Mouse (Mus musculus) liver, embryonic 14.5 days (tissue): Measurements from ENCODE around the gene Cfap45. TPM values are rescaled to one million over a fixed set of nuclear protein-coding genes. Genes with fewer than 3 reads are reported as not detected.

ENCODE experiments used
- ATAC-seq: fragments of 200-750 bp; cut with Nextera tagmentation; 2 replicates; pipeline ENCODE4 v1.8.0; 2017; ENCODE audit warnings: moderate number of reproducible peaks, mild to moderate bottlenecking, moderate library complexity; ENCODE audit not compliant: insufficient read depth
- DNase-seq, 3 experiments: peaks; one replicate each; pipeline ENCODE4 v3.0.0-alpha.2; 2012 to 2013; ENCODE audit warnings: low read depth in 3 of 3, low spot score in 3 of 3
- H3K27ac ChIP-seq: fragments of 300-500 bp; sonication (generic); 2 replicates; pipeline ENCODE4 v1.5.1; 2014; ENCODE audit warnings: moderate library complexity, mild to moderate bottlenecking, control low read depth, inconsistent platforms
- H3K27me3 ChIP-seq: fragments of 300-500 bp; sonication (generic); 2 replicates; pipeline ENCODE4 v1.6.1; 2014; ENCODE audit warnings: mild to moderate bottlenecking, low read length, moderate library complexity; ENCODE audit not compliant: control insufficient read depth, insufficient read depth
- H3K36me3 ChIP-seq: fragments of 300-500 bp; sonication (generic); replicated peaks from 2 replicates; pipeline ENCODE4 v1.6.1; 2014; ENCODE audit warnings: low read depth; ENCODE audit not compliant: control insufficient read depth, insufficient read depth
- H3K4me1 ChIP-seq, 2 experiments: fragments of 200-500 bp in 1 of 2; fragments of 300-500 bp in 1 of 2; sonication (generic) in 1 of 2; replicated peaks; 2 replicates each; pipeline ENCODE4 v1.6.1; 2012 to 2014; ENCODE audit warnings: antibody characterized with exemption in 1 of 2, inconsistent platforms in 1 of 2, low read length in 1 of 2; ENCODE audit not compliant: control insufficient read depth in 2 of 2, insufficient read depth in 2 of 2
- H3K4me2 ChIP-seq: fragments of 300-500 bp; sonication (generic); 2 replicates; pipeline ENCODE4 v1.6.1; 2014; ENCODE audit warnings: low read depth, mild to moderate bottlenecking, control low read depth, moderate library complexity
- H3K4me3 ChIP-seq, 2 experiments: fragments of 200-500 bp in 1 of 2; fragments of 300-500 bp in 1 of 2; sonication (generic) in 1 of 2; 2 replicates each; pipeline ENCODE4 v1.5.1; 2012 to 2014; ENCODE audit warnings: low read depth in 2 of 2, low read length in 2 of 2, mild to moderate bottlenecking in 2 of 2, control low read depth in 1 of 2, inconsistent platforms in 1 of 2, moderate library complexity in 1 of 2; ENCODE audit not compliant: insufficient read depth in 1 of 2
- H3K9ac ChIP-seq: fragments of 300-500 bp; sonication (generic); replicated peaks from 2 replicates; pipeline ENCODE4 v1.6.1; 2014; ENCODE audit warnings: mild to moderate bottlenecking, control low read depth, moderate library complexity
- H3K9me3 ChIP-seq: fragments of 300-500 bp; sonication (generic); 2 replicates; pipeline ENCODE4 v1.6.1; 2016; ENCODE audit warnings: low read length, mixed read lengths; ENCODE audit not compliant: control insufficient read depth
- CTCF ChIP-seq: IDR thresholded peaks from 2 replicates; pipeline ENCODE4 v1.5.1; 2016; ENCODE audit warnings: antibody characterized with exemption, low read depth, control low read depth
- EP300 ChIP-seq: IDR thresholded peaks from 2 replicates; pipeline ENCODE4 v1.6.1; 2016; ENCODE audit warnings: antibody characterized with exemption, low read depth
- WGBS: fragments of 180-500 bp; shearing (Covaris S2); extraction: QIAGEN DNeasy Blood & Tissue Kit; methylation state at CpG from one replicate; pipeline ENCODE4 v1.1.7; 2014; ENCODE audit not compliant: insufficient replicate concordance; 5-methylcytosine and 5-hydroxymethylcytosine counted together
- polyA plus RNA-seq, 2 experiments: library from polyadenylated mRNA; depleted of rRNA in 1 of 2; stranded (reverse) in 1 of 2; unstranded in 1 of 2; fragments of >200 nt; fragmentation: Nextera tagmentation in 1 of 2; extraction: Ambion mirVana in 1 of 2; gene quantifications; 2 replicates each; pipeline versions ENCODE4 v1.2.1 to v1.2.3; 2012 to 2014

The Cfap45 gene
- polyA plus RNA-seq, 2 experiments: 0.22 to 0.28 TPM

DNA sequence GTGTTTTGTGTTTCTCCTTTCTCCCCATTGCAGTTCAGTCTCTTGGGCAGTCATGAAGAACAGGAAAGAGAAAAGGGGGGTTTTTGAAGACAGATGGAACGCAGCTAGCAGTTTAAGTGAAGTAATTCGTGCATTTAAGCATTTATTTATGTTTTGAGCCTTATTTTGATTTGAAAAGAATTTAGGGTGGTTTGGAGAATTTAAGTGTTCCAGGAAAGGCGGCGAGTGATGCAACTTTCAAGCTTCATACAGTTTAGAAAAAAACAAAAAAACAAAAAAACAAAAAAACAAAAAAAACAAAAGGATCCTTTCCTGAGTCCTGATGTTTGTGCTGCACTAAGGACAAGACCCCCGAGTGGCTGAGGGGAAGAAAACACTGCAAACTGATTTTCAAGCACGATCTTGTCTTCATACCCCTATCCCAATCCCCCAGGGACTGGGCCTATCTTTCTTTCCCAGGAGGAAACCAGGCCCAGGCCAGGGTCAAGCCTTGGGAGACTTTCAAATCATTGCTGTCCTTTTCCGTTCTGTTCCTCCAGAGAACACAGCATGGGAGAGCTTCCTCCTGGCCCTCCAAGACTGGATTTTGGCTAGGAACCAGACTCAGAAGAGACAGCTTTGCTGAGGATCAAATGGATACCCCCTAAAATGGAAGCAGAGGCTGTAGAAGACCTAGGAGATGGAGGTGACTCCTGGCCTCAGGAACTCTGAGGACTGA is 5.9 kb upstream of the Cfap45 start:
- WGBS: 34% methylated on average over 7 of the region's 7 CpGs
- Histone ChIP-seq H3K27ac (no peak overlapping the region; the same call in 1 of the 2 replicates), H3K4me1 (peaks cover 0 to 35% of the 10 kb centered on the region in 2 experiments; a peak in 2 of 4 replicates), H3K9ac (no peak overlapping the region), H3K27me3 (no peaks in the 10 kb centered on the region), H3K4me2 (no peak overlapping the region), H3K9me3 (no peaks in the 10 kb centered on the region), H3K36me3 (no peaks in the 10 kb centered on the region), H3K4me3 (no peak overlapping the region)
- ATAC-seq (no peak), DNase-seq (no peak)
- TF ChIP-seq EP300: no peak
- no peak for TF ChIP-seq CTCF

DNA sequence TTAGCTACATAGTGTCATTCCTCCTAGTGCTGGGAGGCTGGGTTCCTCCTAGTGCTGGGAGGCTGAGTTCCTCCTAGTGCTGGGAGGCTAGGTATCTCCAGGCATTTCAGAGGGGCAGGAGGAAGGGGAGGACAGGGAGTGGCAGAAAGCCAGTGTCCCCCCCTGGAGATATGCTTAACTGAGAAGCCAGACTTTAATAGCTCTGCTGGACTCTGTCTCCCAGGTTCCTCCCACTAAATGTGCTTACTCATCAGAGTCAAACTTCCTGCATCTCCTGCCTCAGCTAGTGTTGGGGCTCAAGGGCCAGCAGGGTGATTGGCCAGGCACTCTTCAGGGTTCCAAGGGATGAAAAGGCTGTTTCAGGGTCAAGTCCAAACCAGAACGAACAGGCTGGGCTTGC is 5.2 kb upstream of the Cfap45 start:
- H3K4me3 ChIP-seq: no peak overlapping the region
- H3K4me1 ChIP-seq: peaks cover 0 to 31% of the 10 kb centered on the region in 2 experiments; a peak in 2 of 4 replicates
- ATAC-seq: no peak
- TF ChIP-seq CTCF: no peak
- no peak for TF ChIP-seq EP300
- no peaks in the 10 kb centered on the region for H3K27me3 ChIP-seq
- H3K9me3 ChIP-seq: no peaks in the 10 kb centered on the region
- WGBS: 21% methylated on average over 1 of the region's 1 CpGs
- H3K36me3 ChIP-seq: no peaks in the 10 kb centered on the region
- no peak for DNase-seq
- H3K9ac ChIP-seq: no peak overlapping the region
- H3K4me2 ChIP-seq: no peak overlapping the region
- no peak overlapping the region for H3K27ac ChIP-seq

DNA sequence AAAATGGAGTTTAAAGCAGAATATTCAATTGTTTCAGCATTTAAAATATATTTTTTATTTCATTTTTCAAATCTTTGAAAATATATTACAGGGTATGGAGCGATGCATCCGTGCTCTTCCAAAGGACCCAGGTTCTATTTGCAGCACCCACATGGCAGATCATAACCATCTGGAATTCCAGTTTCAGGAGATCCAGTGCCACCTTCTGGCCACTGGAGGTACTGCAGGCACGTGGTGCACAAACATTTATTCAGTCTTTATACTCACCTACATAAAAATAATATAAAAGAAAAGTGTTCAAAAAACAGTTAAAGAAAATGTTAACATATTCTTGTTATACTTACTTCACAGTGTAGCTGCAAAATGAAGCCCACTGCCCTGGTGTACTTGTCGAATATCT is 2.6 kb upstream of the Cfap45 start:
- Histone ChIP-seq H3K27ac (no peak overlapping the region), H3K4me1 (peaks cover 0 to 29% of the 10 kb centered on the region in 2 experiments; a peak in 2 of 4 replicates), H3K27me3 (no peaks in the 10 kb centered on the region), H3K4me3 (no peak overlapping the region), H3K9ac (no peak overlapping the region), H3K4me2 (no peak overlapping the region), H3K9me3 (no peaks in the 10 kb centered on the region), H3K36me3 (no peaks in the 10 kb centered on the region)
- TF ChIP-seq EP300 (no peak), CTCF (peak; percentile 77)
- no peak for ATAC-seq
- 60% methylated on average over 4 of the region's 4 CpGs for WGBS
- no peak for DNase-seq

DNA sequence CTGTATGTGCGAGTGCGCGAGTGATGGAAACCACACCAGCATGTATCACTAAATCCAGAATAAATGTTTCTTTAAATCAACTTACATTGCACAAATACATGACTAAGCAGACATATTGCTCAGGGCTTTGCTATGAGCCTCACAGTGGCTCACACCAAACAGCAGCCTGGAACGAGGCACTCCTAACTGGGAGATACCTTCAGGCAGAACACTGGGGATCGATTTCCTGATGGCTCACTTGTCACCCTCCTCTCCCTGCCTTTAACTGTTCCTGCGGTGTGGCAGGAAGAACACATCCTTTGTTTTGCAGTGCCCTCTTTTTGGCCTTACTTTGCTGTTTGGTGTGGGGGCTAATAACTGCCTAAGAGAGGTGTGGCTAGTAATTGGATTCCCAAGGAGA is 957 bp upstream of the Cfap45 start:
- H3K9ac ChIP-seq: no peak overlapping the region
- H3K9me3 ChIP-seq: no peaks in the 10 kb centered on the region
- H3K27me3 ChIP-seq: no peaks in the 10 kb centered on the region
- H3K4me1 ChIP-seq: peaks cover 0 to 14% of the 10 kb centered on the region in 2 experiments; a peak in 2 of 4 replicates
- no peak overlapping the region for H3K27ac ChIP-seq
- H3K36me3 ChIP-seq: no peaks in the 10 kb centered on the region
- H3K4me3 ChIP-seq: no peak overlapping the region
- 54% methylated on average over 6 of the region's 6 CpGs for WGBS
- TF ChIP-seq EP300 (no peak), CTCF (no peak)
- DNase-seq: no peak
- ATAC-seq: no peak
- H3K4me2 ChIP-seq: no peak overlapping the region

DNA sequence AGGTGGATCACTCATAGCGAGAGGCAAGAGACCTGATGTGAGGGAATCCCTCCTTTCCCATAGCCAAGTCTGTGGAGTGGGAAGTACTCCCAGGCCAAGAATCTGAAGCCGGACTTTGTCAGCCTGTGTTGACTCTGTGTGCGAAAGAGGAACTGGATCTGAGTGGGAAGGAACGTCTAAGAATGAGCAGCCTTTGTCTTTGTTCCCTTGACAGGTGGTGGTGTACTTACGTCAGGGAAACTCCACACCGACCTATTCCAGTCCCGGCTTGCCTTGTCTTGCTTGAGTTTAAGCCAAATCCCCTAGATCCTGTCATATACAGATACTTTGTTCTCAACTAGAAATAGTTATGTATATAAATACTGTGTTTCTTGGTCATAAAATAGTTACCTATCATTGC is 1.9 kb downstream of the Cfap45 start:
- H3K4me1 ChIP-seq: peaks cover 0 to 12% of the 10 kb centered on the region in 2 experiments; a peak in 2 of 4 replicates
- H3K36me3 ChIP-seq: no peaks in the 10 kb centered on the region
- H3K27ac ChIP-seq: no peak overlapping the region
- H3K9me3 ChIP-seq: no peaks in the 10 kb centered on the region
- ATAC-seq: no peak
- H3K4me3 ChIP-seq: no peak overlapping the region
- 24% methylated on average over 7 of the region's 7 CpGs for WGBS
- TF ChIP-seq EP300 (no peak), CTCF (no peak)
- H3K9ac ChIP-seq: no peak overlapping the region
- no peak for DNase-seq
- H3K4me2 ChIP-seq: no peak overlapping the region
- H3K27me3 ChIP-seq: peaks cover 7% of the 10 kb centered on the region; the same call in 1 of the 2 replicates
